Mouse (Mus musculus) megakaryocyte, adult 5-6 weeks (primary cell): ENCODE results near the gene Tll2. TPM values are rescaled to one million over a fixed set of nuclear protein-coding genes. Genes with fewer than 3 reads are reported as not detected.

Experiments used
- ATAC-seq: 2 replicates; pipeline ENCODE4 v1.8.0; 2016; ENCODE audit warnings: mild to moderate bottlenecking, inconsistent platforms; ENCODE audit not compliant: poor library complexity, severe bottlenecking
- total RNA-seq, 2 experiments: library from RNA; stranded (forward) in 1 of 2; stranded (reverse) in 1 of 2; fragments of 153-499, 151-499 nt in 1 of 2; fragments of 221-1000, 200-1000 nt in 1 of 2; gene quantifications; 2 replicates each; pipeline versions ENCODE4 v1.2.3 to v1.2.4; 2015 to 2017

Gene Tll2
- total RNA-seq, 2 experiments from 2014 or later = not detected

- no peak for ATAC-seq
Measured at GRCm38 (mm10) chr19:41097038-41097437, 109.6 kb downstream of the Tll2 start.

- peak; percentile 53 for ATAC-seq
Measured at GRCm38 (mm10) chr19:41091901-41092300, 114.7 kb downstream of the Tll2 start.

GRCm38 (mm10) chr19:41089833-41090232 is 116.8 kb downstream of the Tll2 start:
- 0 out of 2 replicates have a peak, but pooled peaks have one; percentile 34 for ATAC-seq

- no peak for ATAC-seq
Measured at GRCm38 (mm10) chr19:41088491-41088890, 118.1 kb downstream of the Tll2 start.

- no peak for ATAC-seq
Measured at GRCm38 (mm10) chr19:41087901-41088300, 118.7 kb downstream of the Tll2 start.

GRCm38 (mm10) chr19:41086700-41087099 is 119.9 kb downstream of the Tll2 start:
- peak; percentile 70 for ATAC-seq

- ATAC-seq = no peak
Measured at GRCm38 (mm10) chr19:41086289-41086688, 120.3 kb downstream of the Tll2 start.

- ATAC-seq = no peak
Measured at GRCm38 (mm10) chr19:41083646-41084045, 123.0 kb downstream of the Tll2 start.

GRCm38 (mm10) chr19:41081589-41081988 is 125.0 kb downstream of the Tll2 start:
- no peak for ATAC-seq

- ATAC-seq = no peak
Measured at GRCm38 (mm10) chr19:41076906-41077305, 129.7 kb downstream of the Tll2 start, which contains the start of gene Opalin. Gene Opalin, minus strand, starts transcription at chr19:41077113.

GRCm38 (mm10) chr19:41073746-41074455 is 132.7 kb downstream of the Tll2 start:
- no peak for ATAC-seq

- peak; percentile 97 for ATAC-seq
Measured at GRCm38 (mm10) chr19:41071500-41071899, 135.1 kb downstream of the Tll2 start.

- ATAC-seq = no peak
Measured at GRCm38 (mm10) chr19:41054702-41055101, 151.9 kb downstream of the Tll2 start.

- ATAC-seq = peak; percentile 57
Measured at GRCm38 (mm10) chr19:41053530-41053929, 153.1 kb downstream of the Tll2 start.

GRCm38 (mm10) chr19:41052247-41052646 is 154.4 kb downstream of the Tll2 start:
- ATAC-seq = no peak

- peak; percentile 35 for ATAC-seq
Measured at GRCm38 (mm10) chr19:41051714-41052113, 154.9 kb downstream of the Tll2 start.

- ATAC-seq = no peak
Measured at GRCm38 (mm10) chr19:41048187-41048559, 158.5 kb downstream of the Tll2 start.

- no peak for ATAC-seq
Measured at GRCm38 (mm10) chr19:41047437-41048186, 159.0 kb downstream of the Tll2 start.

GRCm38 (mm10) chr19:41045091-41045770 is 161.4 kb downstream of the Tll2 start:
- ATAC-seq = no peak

- peak; percentile 33; the same call in 1 of the 2 replicates for ATAC-seq
Measured at GRCm38 (mm10) chr19:41039110-41039509, 167.5 kb downstream of the Tll2 start.

GRCm38 (mm10) chr19:41035809-41036551 is 170.7 kb downstream of the Tll2 start:
- ATAC-seq = no peak
